Mouse (Mus musculus) embryo, embryonic 11.5 days (tissue): ENCODE measurements around the gene Ppp2r2c.
A peak's percentile ranks its signal among the peaks of the same experiment; 100 is the strongest.

Experiments
- DNase-seq: peaks from one replicate; pipeline ENCODE4 v3.0.0-alpha.2; 2012; ENCODE audit warnings: low read depth, low spot score

The Ppp2r2c gene

GRCm38 (mm10) chr5:36868266-36869090 lies at the start of gene Ppp2r2c:
TSS of gene Ppp2r2c (plus strand) at chr5:36868513.
- DNase-seq, result no peak

DNA sequence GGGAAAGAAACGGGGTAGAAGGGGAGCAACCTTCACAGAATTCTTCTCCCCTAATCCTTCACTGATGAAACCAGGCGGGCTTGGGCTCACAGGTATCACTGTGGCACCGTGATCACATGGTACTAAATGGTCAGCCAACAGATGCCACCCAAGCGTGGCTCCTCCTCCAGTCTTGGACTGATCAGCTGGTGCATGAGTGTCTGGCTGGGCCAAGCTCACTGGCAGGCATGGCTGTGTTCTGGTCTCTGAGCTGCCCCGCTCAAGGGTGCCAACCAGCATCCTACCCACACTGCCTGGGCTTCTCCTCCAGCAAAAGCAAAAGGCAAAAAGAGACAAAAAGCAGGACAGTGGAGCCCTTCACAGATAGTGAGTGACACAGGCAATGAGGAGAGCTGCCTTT lies 48.6 kb upstream of the Ppp2r2c start:
- DNase-seq, result no peak

DNA sequence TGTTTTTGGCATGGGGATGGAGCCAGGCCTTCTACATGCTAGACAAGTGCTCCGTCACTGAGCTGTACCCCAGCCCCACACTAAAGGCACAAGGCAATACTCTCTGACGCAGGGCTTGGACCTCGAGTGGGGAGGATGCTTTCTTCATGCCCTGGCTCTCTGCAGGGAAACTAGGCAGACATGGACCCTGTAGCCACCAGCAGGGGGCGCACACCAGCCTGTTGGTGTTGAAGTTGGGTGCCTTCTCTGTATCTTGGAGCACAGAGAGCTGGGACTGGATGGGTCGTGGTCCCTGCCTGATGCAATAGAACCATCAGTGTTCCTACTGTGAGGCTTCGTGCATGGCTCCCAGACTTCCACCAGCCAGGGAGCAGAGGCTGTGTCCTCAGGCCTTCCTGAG lies 48.2 kb upstream of the Ppp2r2c start:
- DNase-seq, result no peak

DNA sequence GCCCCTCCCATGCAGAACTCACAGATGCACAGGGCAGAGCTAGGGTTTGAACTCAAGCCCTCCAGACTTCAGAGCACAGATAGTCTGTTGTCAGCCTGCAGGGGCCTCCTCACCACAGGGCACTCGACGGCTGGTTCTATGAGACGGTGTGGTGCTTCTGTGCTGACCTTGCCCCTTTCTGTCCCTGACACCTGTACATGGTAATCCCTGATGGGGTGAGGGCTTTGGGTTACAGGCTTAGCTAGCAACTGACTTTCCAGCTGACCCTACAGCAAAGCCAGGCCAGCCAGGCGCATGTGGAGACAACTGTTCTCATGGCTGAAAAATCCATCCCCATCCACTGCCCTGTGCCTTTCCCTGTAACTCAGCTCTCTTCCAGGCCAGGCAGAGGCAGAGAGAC lies 45.4 kb upstream of the Ppp2r2c start:
- DNase-seq, result no peak

GRCm38 (mm10) chr5:36829098-36829497 lies 39.2 kb upstream of the Ppp2r2c start:
- DNase-seq, result no peak

GRCm38 (mm10) chr5:36829913-36830879 lies 38.1 kb upstream of the Ppp2r2c start, which contains the start of gene Man2b2:
TSS of gene Man2b2 (minus strand) at chr5:36830653.
- DNase-seq, result peak; percentile 84

- DNase-seq, result no peak
Observed at GRCm38 (mm10) chr5:36831272-36831671, 37.0 kb upstream of the Ppp2r2c start.

DNA sequence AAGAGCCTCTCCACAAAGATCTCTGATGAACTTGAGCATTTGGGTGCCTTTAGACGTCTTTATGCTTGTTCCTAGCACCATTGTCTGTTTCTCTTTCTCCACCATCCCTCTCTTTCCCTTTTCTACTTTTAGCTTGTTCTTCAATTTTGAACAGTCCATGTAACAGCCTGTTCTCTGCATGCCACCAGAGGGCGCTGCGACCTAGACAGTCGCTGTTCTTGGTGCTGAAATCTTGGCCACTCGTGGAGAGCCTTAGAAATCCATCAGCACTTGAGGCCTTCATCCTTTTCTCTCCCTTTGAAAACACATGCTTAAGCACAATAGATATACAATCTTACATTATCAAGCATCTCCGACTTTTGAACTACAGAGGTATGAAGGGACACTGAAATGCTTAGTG lies 32.4 kb upstream of the Ppp2r2c start:
- DNase-seq, result peak; percentile 60

DNA sequence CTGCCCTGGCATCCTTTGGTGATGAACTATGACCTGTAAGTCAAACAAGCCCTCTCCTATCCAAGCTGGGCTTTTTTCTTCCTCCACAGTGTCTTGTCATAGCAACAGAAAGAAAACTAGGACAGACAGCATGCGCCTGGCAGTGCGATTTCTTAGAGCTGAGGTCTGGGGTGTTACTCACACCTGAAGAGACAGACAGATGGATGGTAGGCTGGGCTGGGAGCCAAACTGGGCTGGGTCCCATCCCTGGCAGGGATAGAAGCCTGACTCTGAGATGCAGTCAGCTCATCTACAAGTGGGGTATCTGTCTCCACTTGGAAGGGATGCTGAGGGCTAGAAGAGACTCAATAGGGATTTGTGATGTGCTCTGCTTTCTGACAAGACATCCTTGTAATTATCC lies 29.3 kb upstream of the Ppp2r2c start:
- no peak for DNase-seq

DNA sequence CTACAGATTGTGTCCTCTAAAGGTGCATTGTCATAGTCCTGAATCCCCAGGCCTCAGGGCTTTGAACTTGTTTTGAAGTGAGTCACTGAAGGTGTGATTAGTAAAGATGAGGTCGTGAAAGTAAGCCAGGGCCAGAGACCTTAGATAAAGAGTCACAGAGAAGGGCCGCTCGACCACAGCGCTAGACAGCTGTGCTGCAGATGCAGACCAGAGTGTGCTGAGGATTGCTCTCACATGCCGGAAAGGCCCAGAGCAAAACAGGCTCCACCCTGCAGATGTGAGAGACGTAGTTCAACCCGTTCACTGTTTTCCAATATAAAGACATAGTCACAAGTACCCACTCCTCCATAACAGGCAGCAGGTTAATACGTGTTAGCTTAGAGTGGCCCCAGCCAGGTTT lies 28.7 kb upstream of the Ppp2r2c start:
- DNase-seq, result no peak

DNA sequence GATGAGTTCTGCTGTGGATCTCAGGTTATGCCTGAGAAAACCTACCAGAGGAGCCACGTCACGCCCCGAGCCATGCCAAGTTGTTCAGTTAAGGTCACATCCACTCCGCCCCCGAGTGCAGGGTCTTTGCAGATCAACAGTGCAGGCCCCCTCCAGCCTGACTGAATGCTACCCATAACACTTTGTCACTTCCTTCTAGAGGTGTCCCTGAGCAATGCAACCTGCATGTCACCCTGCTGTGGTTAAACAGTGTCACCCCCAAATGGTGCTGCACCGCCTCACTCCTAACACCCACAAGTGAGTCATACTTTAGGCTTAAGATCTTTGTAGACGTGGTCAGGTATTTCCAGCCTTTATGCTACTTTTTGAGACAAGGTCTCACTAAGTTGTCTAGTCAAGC lies 28.2 kb upstream of the Ppp2r2c start:
- no peak for DNase-seq

DNA sequence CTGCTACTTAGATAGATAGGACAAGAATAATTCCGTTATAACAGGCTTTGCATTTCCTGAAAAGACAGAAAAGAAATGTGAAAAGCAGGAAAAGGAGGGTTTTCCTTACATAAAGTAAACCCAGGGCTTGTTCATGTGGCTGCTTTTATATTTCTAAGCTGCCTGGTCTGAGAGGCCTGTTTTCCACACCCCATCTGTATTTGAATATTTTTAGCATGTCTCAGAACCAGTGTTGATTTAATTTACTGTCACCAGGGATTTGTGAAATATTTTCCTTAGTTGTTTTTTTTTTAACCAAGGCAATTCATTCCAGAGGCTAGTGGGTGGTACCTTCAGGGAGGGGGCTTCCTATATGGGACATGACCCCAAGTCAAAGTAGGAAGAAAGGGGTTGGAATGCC lies 26.6 kb upstream of the Ppp2r2c start:
- DNase-seq, result no peak

- no peak for DNase-seq
Observed at GRCm38 (mm10) chr5:36844490-36844889, 23.8 kb upstream of the Ppp2r2c start.

- no peak for DNase-seq
Observed at GRCm38 (mm10) chr5:36851572-36851971, 16.7 kb upstream of the Ppp2r2c start.

GRCm38 (mm10) chr5:36855180-36855579 lies 13.1 kb upstream of the Ppp2r2c start:
- no peak for DNase-seq

- DNase-seq, result no peak
Observed at GRCm38 (mm10) chr5:36856529-36856928, 11.8 kb upstream of the Ppp2r2c start.

DNA sequence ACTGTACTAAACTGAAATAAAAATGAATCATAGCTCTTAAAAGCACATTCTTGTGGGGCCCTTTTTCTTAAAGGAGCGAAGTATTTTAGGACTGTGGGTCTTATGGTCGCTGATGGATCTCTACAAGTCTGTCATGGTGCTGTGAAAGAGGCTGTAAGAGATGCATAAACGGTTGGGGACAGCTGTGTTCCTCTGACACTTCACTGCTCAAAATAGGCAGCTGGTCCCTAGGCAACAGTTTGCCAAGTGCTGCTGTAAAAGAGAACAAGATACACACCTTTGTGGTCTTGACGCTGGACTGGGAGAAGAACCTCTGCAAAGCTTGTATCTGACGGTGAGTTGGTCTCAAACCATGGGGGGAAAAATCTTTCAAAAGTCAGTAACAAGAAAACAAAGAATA lies 10.8 kb upstream of the Ppp2r2c start:
- no peak for DNase-seq

GRCm38 (mm10) chr5:36861084-36861483 lies 7.2 kb upstream of the Ppp2r2c start:
- DNase-seq, result no peak

DNA sequence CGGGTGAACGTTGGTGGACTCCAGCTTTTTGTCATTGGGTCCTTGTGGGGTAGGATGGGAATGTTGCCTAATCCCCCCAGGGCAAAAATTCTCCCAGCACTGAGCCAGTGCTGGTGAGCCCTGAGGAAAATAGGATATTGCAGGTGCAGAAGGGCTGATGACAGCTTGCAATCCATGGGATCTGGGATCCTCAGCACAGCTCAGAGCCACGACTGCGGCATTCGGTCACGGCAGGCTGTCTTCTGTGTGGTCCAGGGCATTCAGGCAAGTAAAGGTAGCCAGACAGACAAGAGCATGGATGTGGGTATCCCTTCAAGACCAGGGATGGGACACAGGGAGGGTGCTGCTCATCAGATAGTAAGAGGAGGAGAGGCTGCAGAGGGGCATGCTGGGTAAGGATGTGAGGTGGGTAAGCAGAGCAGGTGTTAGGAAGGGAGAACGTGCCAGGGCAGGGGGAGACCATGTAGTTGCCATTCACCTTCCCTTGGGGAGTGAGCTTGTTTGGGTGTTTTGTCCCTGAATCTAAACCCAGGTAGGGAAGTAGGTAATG lies 1.5 kb upstream of the Ppp2r2c start:
- no peak for DNase-seq

DNA sequence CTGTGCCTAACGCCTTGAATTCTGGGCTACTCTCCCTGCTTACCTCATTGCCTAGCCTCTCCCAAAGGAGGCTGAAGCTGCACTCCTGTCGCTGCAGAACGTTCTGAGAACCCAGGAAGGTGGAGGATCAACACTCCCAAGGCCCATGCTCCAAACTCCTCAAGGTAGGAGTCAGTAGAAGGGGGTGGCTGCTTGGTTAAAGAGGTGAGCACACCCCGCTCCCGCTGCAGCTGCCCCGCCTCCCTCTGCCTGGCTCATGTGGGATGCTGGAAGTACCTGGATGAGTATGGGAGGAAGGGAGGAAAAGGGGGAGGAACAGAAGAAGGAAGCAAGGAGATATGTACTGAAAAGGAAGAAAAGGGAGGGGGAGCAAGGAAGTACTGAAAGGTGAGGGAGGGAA lies 752 bp upstream of the Ppp2r2c start:
- DNase-seq, result no peak

- DNase-seq, result no peak
Observed at GRCm38 (mm10) chr5:36869186-36869577, 869 bp downstream of the Ppp2r2c start.

DNA sequence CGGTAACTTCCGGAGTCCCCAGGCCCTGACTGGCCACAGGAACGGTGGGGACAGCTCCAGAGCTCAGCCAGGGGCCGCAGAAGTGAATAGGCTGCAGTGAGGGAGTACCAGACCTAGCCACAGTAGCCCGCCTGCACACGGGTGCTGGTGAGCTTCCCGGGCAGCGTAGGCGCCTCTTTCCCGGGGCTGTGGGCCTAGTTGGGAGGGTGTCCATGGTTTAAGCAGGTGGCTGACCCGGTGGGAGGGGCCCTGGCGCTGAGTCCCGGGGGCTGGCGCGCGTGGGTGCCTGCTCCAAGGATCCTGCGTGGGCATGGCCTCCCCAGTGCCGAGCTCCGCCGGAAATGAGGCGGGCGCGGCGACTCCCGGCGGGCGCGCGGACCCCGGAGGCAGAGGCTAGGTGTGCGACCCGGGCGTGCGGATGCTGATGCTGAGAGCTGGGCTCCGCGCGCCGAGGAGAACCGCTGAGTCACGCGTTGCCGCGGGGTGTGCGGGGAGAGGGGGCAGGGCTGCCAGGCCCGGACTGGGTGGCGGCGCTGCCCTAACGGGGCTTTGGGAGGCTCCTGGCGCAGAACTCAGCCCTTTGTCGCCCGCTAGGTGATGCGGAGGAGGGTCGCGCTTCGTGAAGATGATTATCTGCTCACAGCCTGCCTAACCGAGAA lies 1.4 kb downstream of the Ppp2r2c start:
- DNase-seq, result no peak
